Mouse (Mus musculus) gastrocnemius, postnatal 14 days (tissue): ENCODE results near the gene Mical2. TPM values are rescaled to one million over a fixed set of nuclear protein-coding genes. Genes with fewer than 3 reads are reported as not detected.
A peak's percentile ranks its signal among the peaks of the same experiment; 100 is the strongest.

Source experiments
- DNase-seq: peaks from one replicate; pipeline ENCODE4 v3.0.0; 2021; ENCODE audit warnings: mixed read lengths
- intact Hi-C: fragments of 180-260 bp; cut with DNase I; formaldehyde crosslinking; loops from one replicate; pipeline ENCODE4 v1.15.1; 2025; ENCODE audit warnings: low total_unique reads
- long read RNA-seq, 2 experiments: library from polyadenylated mRNA; stranded (forward); transcript quantifications; one replicate each; pipeline ENCODE4 v2.0.0; 2021
- total RNA-seq, 2 experiments: library from RNA; stranded (reverse); gene quantifications; 2 replicates each; pipeline ENCODE4 v1.2.3; 2021

Gene Mical2
- 100 to 1,000 TPM in 1 of 2 experiments, 10 to 100 TPM in 1; 86.4 to 106 TPM for total RNA-seq
- long read RNA-seq, experiment 1, partial matches to known transcripts, result 8 of 52 reads
- long read RNA-seq, experiment 1, other reads (novel, unspliced or antisense), result 43 of 52 reads
- long read RNA-seq, experiment 2, full-length matches to known transcripts, result 2 of 59 reads
- long read RNA-seq, experiment 2, partial matches to known transcripts, result 9 of 59 reads
- long read RNA-seq, experiment 2, other reads (novel, unspliced or antisense), result 48 of 59 reads

DNA sequence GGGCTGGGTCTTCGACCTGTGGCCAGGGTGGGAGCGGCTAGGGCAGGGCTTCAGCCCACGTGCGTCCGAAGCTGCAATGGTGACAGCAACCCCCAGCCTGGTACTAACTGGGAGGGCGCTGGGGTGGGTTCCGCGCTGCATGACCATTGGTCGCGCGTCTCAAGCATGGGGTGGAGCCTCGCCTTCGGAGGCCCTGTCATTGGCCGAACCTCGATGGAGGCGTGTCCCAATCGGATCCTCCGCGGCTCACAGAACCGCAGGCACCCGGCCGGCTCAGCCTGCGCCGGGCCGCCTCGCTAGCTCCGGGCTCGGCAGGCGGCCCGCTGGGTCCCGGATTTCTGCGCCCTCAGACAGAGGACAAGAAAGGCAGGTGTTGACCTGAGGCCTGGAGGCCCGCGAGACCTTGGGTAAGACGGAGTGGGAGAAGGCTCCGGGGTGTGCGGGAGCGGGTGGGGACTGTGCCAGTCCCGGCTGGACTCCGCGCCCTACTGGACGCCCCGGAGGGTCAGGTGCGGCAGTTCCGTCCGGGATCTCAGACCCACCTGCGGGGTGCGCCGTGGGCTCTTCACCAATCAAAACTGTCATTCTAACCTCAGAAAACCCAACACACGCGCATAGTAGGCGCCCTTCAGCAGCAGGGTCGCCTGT, at the start of gene Mical2:
Mical2 (plus strand) TSS at position 242 of the 648 bp plus-strand sequence.
- peak; percentile 94 for DNase-seq
- intact Hi-C loops, result no loop called here

DNA sequence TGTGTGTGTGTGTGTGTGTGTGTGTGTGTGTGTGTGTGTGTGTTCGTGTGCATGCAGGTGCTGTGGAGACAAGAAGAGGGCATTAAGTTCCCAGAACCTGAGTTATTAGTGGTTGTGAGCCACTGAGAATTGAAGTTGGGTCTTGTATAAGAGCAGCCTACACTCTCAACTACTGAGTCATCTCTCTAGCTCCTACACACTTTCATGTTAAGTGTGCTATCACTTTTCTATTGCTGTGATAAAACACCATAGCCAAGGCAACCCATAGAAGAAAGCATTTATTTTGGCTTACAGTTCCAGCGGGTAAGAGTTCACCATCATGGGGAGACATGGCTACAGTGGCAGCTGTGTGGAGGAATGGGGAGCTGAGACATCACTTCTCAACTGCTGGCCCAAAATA, 49.0 kb upstream of the Mical2 start:
- intact Hi-C loops, result loop anchor here (5.0 to 10.0 kb wide), 2 partner anchors 52 to 89 kb away; no protein-coding TSS in a partner anchor
- DNase-seq, result no peak

DNA sequence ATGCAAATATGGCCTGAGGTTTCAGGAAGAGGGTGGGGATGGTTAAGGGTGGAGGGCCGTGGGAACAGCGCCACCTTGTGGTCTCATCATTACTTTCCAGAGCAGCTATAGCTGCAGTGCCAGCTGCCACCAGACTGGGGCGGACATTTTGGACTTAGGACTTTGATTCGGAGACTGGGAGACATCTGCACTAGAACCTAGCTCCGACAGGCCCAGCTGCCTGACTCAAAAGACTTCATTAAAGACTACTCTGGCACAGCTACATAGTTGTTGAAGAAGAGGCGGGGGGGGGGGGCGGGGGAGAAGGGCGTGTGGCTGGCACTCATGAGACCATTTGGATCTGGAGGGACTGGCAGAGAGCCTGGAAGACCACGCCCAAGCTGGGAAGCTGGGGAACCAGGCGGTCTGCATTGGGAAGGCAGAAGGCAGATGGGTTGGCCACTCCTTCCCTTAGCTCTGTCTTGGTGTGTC, 45.4 kb upstream of the Mical2 start:
- intact Hi-C loops, result loop anchor here (5.0 to 10.0 kb wide), 2 partner anchors 155 to 187 kb away; no protein-coding TSS in a partner anchor
- peak; percentile 83 for DNase-seq

DNA sequence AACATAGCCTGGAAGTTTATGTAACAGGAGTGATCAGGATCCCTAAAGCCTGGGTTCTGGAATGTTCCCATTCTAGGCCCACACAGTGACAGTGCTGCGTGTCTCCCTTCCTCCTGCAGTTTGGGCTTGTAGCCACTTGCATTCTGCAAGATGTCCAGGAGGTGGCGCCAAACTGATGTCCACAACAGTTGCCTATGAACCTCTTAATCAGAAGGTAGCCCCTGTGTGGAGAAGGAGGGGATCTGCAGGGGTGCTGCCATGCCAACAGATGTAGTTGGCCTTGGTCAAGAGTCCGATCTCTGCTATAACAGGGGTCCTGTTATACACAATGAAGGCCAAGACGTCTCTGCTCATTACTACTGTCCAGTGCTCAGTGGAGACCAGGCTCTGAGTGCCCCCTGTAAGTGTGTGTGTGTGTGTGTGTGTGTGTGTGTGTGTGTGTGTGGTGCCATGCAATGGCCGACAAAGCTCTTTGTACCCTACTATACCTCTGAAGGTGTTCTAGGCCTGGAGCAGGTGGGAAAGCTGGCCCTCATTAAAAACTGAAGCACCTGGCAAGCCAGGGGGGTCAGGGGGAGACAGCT, 42.3 kb upstream of the Mical2 start:
- DNase-seq, result peak; percentile 83

DNA sequence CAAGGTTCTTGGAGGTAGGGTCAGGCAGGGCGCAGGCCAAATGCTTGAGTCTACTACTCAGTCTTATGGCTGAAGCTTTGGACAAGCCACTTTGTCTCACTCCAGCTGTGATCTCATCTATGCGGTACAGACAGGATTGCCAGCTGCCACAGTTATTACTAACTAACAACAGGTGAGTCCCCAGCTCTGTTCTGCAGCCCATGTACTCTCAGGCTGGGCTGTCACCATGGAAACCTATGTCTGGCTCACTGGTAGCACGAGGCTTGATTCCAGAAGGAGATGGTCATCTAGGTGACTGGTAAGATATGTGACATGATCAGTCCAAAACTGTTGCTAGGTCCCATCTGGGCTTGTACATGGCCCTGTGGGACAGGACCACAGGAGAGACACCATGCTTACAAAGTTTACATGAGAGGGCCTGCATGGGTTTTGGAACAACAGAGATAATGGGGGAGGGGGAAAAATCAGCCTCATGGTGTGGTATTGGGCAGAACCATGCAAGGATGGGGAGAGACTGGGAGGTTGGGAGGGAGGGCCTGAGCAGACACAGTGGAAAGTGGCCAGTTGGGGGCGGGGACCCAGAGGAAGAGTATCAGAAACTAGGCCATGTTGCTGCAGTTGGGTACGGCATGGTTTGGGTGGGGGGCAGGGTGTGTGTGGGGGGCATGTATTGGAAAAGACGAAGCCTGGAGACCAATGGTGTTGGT, 41.0 kb upstream of the Mical2 start:
- intact Hi-C loops, result loop anchor here (5.0 to 10.0 kb wide), 2 partner anchors 150 to 183 kb away; no protein-coding TSS in a partner anchor
- no peak for DNase-seq

More for the DNA sequence above, 42.3 kb upstream of the Mical2 start:
- intact Hi-C loops, result loop anchor here (5.0 to 10.0 kb wide), 2 partner anchors 151 to 184 kb away; no protein-coding TSS in a partner anchor

DNA sequence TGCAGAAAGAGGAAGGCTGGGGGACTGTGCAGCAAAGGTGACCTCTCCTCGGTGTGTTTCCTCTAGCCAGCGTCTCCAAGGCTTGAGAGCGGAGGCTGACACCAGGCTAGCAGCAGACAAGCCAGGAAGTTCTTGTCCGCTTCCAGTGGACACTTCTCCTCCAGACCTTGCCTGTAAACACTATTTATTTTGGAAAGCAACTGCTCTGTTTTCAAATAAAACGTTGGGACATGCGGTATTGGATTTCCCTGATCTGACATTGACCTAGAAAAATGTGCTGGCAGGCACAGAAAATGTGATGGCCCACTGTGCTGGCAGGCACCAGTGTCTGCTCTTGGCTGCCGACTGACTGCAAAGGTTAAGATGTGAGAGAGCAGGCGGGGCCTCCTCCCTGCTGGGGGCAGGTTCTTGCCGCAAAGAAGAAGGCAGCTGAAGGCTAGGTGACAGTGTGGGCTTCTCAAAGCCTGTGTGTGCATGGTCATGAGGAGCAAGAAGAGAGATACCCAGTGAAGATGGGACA, 40.4 kb upstream of the Mical2 start:
- DNase-seq, result peak; percentile 61
- intact Hi-C loops, result loop anchor here (10.0 kb wide), 1 partner anchor 150 kb away; no protein-coding TSS in a partner anchor

DNA sequence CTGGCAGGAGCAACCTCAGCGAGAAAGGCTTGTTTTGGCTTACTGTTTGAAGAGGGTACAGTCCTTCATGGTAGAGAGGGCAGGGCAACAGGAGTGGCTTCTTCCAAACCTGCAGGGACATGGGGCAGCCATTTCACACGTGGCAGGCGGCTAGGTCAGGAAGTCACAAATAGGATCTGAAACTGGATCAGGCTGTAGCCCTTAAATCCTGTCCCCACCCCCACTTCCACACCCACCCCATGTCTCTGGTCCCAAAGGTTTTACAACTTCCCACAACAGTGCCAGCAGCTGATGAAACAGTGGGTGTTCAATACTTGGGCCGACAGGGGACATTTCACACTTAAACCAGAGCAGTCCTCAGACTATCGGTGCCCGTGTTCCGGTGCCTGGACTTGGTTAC, 38.8 kb upstream of the Mical2 start:
- intact Hi-C loops, result loop anchor here (10.0 kb wide), 1 partner anchor 148 kb away; no protein-coding TSS in a partner anchor
- DNase-seq, result no peak

DNA sequence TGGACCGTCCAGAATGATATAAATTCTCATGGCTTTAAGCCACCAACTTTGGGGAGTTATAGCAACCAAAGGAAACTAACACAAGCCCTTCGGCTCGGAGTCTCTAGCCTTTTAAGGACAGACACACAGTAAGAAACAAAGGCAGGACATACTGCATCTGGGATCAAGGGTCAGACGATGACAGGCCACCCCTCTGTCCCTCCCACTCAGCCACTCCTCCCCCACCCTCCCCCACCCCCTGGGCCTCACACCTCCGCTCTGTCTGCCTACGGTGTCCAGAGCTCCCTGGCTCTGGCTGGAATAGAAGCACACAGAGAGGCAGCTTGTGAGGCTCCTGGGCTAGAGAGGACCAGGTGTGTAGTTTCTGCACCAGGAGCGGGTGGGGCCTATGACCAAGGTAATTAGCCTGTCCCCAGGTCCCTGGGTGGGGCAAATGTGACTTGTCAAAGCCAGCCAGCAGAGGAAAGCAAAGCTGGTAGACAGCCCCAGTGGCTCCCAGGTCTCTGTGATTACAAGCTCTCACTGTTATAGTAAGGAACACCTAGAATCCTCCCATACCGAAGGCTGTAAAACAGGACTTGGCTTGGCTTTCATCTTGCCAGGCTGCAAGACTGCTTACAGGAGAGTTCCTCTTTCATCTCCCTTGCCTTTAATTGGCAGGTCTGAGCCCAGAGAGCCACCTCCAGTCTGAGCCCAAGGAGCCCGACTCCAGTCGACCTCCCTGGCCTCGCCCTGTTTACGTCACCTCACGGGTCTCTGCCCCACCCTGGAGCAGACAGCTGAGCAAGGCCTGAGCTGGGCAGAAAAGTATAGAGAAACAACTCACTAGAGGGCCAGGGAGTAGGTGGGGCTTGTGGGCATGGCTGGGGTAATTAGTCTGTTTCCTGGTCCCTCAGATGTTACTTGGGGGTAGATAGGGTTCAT, 37.9 kb upstream of the Mical2 start:
- intact Hi-C loops, result loop anchor here (10.0 kb wide), 1 partner anchor 147 kb away; no protein-coding TSS in a partner anchor
- DNase-seq, result no peak

DNA sequence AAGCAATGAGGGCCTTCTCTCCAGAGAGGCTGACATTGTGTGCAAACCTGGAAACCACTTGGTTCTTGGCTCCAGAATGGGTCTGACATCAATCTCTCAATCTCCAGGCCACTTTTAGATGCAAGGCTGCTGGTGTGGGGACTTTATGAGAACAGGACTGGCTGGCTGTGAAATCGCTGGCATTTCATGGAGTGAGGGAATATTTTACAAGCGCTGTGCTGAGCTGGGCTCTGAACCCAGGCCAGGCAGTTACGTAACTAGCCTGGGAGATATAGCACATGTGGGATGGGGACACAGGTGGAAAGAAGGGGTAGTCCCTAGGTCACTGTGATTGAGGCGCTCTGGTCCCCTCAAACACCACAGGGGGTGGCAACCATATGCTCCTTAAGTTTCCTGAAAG, 33.4 kb upstream of the Mical2 start:
- DNase-seq, result peak; percentile 72
- intact Hi-C loops, result no loop called here

DNA sequence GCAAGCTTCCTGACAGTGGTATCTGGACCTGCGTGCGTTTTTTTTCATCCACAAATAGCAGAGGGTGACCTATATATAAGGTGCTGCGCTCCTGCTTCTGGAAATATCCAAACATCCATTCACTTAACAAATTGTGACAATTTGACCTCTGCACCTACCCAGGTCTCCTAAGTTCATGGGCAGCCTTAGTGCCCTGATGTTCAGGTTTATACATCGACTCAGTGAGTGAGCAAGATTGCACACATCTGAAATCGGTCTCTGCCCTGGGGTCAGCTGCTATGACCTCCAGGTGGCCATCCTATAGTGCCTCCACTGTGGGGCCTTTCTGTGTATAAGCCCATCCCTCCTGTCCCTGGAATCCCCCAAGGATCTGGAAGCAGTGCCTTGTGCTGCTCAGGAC, 32.9 kb upstream of the Mical2 start:
- DNase-seq, result no peak
- intact Hi-C loops, result no loop called here

DNA sequence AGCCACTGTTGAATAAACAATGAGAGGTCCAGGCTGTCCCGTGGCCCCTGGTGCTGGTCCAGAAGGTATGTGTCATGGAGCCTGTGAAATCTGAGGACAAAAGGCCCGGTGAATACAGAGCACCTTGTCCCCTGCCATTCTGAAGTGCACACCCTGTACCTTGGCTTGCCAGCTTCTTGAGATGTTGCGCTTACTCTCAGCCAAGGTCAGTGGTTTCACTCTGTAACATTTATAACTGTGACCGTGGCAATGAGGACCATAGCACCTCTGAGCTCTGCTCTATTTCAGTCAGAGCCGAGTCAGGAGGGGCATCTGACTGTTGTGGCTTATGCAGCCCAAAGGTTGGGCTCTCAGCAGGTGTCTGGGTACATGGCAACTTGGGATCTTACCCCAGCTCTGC, 31.4 kb upstream of the Mical2 start:
- no peak for DNase-seq
- intact Hi-C loops, result no loop called here

DNA sequence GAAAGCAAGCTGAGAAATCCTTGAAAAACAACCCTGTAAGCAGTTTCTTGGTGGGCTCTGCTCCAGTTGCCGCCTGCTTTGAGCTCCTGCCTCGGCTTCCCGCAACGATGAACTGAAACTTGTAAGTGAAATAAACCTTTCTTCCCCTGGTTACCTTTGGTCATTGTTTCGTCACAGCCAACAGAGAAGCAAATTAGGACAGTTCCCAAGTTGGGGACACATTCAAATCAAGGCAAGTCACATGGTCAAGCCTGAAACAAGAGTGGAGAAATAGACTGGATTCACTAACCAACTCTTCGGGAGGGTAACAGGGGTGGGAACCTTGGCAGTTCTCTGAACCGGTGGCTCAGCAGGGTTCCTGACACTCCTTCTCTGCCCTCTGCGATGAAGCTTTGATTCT, 28.2 kb upstream of the Mical2 start:
- intact Hi-C loops, result no loop called here
- DNase-seq, result no peak

DNA sequence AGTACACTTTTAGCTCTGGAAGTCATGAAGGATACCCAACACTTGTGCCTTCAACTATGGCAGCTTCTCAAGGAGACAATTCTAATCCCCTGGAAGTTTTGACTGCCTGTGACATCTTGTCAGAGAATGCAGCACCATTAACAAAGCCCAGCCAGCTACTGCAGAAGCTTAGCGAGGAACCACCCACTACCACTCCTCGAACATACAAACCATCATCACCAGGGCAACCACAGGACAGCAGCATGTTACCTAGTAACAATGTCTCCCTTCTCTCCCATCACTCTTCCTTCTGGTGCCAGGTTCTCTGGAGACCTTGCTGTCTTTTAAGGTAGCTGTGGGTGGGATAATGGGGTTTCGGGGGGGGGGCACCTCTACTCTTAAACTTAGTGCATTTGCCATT, 26.3 kb upstream of the Mical2 start:
- DNase-seq, result no peak
- intact Hi-C loops, result no loop called here

DNA sequence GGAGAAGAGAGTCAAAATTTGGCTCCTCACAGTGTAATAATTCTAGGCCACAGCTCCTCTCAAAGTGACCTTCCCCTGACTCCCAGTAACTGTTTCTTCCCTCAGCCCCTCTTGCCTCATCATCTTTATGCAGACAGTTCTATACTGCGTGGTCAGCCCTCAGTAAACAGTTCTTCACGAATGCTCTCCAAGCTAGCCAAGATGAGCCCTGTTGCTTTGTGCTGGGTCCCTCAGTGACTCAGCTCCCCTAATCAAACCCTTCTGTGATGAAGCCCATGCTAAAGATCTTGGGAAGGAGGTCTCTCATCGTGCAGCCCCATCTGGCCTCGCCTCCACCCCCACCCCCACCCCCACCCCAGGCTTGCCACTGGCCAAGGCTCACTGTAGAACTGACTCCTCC, 24.9 kb upstream of the Mical2 start:
- intact Hi-C loops, result no loop called here

DNA sequence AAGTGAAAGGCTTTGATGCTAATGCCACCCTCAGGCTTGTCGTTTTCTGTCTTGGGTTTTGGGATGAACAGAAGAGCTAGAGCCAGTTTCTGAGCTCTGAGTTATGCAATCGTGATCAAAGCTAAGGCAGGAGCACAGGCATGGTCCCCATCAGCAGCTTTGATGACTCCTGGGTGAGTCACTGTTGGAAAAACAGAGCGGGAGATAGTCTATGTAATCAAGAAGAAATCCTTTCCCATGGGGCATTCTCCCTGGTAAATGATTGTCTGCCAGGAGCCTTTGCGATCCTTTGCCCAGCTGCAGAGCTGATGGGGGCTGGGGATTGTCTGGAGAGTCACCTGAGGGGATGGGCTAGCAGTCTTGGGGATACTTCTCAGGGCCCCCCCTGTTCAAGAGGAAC, 23.5 kb upstream of the Mical2 start:
- intact Hi-C loops, result no loop called here
- no peak for DNase-seq

More for the DNA sequence above, 24.9 kb upstream of the Mical2 start:
- DNase-seq, result no peak

DNA sequence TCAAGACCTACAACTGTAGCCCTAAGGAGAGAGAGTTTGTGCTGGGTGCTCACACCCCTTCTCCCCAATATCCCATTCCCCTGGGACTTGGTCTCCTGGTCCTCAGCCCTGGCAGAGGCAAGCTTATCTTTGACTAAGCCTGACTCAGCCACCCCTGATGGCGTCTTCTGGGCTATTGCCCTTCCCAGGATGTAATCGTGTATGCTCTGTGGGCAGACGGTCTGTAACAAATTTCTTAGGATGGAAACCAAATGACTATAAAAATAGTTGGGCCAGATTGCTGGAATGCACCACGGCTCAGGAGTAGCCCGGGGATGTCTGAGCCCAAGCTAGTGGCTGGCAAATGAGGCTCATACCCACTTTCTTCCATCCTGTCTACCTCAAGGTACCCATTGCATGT, 22.8 kb upstream of the Mical2 start:
- no peak for DNase-seq
- intact Hi-C loops, result no loop called here

DNA sequence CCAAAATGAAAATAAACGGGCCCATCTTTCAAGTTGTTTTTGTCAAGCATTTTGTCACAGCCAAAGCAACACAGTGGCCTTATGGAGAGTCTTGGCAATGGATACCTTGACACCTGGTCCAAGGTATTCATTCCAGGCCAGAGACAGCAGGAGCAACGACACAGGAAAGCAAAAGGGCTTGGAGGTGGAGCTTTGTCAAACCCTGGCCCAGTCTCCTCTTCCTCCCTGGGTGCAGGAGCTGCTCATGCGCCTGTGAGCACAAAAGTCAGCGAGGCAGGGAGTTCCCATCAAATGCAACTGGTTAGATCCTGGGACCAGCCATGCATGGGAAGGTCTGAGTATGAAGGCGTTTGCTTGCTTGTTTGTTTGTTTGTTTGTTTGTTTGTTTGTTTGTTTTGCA, 21.7 kb upstream of the Mical2 start:
- intact Hi-C loops, result no loop called here

DNA sequence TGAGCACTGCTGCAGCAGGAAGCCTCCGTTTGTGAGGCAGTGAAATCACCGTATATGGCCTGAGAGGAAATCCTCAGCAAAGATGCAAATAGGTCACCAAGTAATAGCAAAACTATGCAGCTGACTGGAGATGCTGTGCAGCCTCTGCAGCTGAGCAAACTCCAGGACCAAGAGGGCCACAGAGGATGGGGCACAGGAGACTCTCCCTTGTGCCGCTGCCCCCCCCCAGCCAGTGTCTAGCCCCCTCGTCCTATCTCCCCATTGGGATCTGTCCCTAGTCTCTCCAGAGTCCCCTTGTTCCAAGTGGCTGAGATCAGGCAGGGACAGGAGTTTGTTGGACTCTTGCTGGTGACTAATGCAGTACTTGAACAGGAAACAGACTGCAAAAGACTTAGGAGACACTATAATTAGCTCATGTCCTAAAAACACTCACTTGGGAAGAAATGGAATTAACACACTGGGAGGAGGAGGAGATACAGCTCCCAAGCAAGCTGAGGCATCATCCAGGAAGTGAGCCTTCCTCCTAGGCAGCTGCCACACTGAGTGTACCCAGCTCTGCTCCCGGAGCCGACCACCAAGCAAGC, 21.2 kb upstream of the Mical2 start:
- intact Hi-C loops, result no loop called here
- no peak for DNase-seq

More for the DNA sequence above, 21.7 kb upstream of the Mical2 start:
- DNase-seq, result no peak
